Mouse (Mus musculus) heart, embryonic 14.5 days (tissue): ENCODE results near the gene Morc1. TPM values are rescaled to one million over a fixed set of nuclear protein-coding genes. Genes with fewer than 3 reads are reported as not detected.

Experiments used
- ATAC-seq: fragments of 200-750 bp; cut with Nextera tagmentation; 2 replicates; pipeline ENCODE4 v1.8.0; 2017; ENCODE audit warnings: low read depth, moderate TSS enrichment; ENCODE audit not compliant: insufficient number of reproducible peaks, insufficient read depth, low FRiP score
- H3K27ac ChIP-seq, 2 experiments: fragments of 200-500 bp in 1 of 2; fragments of 300-500 bp in 1 of 2; sonication (generic) in 1 of 2; replicated peaks in 1 of 2; 2 replicates each; pipeline ENCODE4 v1.5.1; 2012 to 2014; ENCODE audit warnings: low read depth in 2 of 2, low read length in 2 of 2, control low read depth in 1 of 2, mild to moderate bottlenecking in 1 of 2, mixed read lengths in 1 of 2; ENCODE audit not compliant: control insufficient read depth in 1 of 2, insufficient read depth in 1 of 2
- H3K27me3 ChIP-seq: fragments of 300-500 bp; sonication (generic); 2 replicates; pipeline ENCODE4 v1.6.1; 2014; ENCODE audit warnings: mild to moderate bottlenecking, low read length, control low read depth; ENCODE audit not compliant: control insufficient read depth, insufficient read depth
- H3K36me3 ChIP-seq: fragments of 300-500 bp; sonication (generic); 2 replicates; pipeline ENCODE4 v1.6.1; 2014; ENCODE audit warnings: mild to moderate bottlenecking, control low read depth, low read length, mixed read lengths; ENCODE audit not compliant: control insufficient read depth, insufficient read depth
- H3K4me1 ChIP-seq, 2 experiments: fragments of 200-500 bp in 1 of 2; fragments of 300-500 bp in 1 of 2; sonication (generic) in 1 of 2; 2 replicates each; pipeline ENCODE4 v1.6.1; 2012 to 2014; ENCODE audit warnings: low read length in 2 of 2, control low read depth in 1 of 2, mixed read lengths in 1 of 2; ENCODE audit not compliant: control insufficient read depth in 2 of 2, insufficient read depth in 2 of 2
- H3K4me2 ChIP-seq: fragments of 300-500 bp; sonication (generic); 2 replicates; pipeline ENCODE4 v1.6.1; 2014; ENCODE audit warnings: mild to moderate bottlenecking, low read length
- H3K4me3 ChIP-seq, 2 experiments: fragments of 200-500 bp in 1 of 2; fragments of 300-500 bp in 1 of 2; sonication (generic) in 1 of 2; 2 replicates each; pipeline ENCODE4 v1.5.1; 2012 to 2014; ENCODE audit warnings: low read length in 2 of 2, mild to moderate bottlenecking in 2 of 2, control low read depth in 1 of 2, low read depth in 1 of 2, moderate library complexity in 1 of 2; ENCODE audit not compliant: control insufficient read depth in 1 of 2, insufficient read depth in 1 of 2
- H3K9ac ChIP-seq: fragments of 300-500 bp; sonication (generic); 2 replicates; pipeline ENCODE4 v1.6.1; 2014; ENCODE audit warnings: mild to moderate bottlenecking, low read length
- H3K9me3 ChIP-seq: fragments of 300-500 bp; sonication (generic); 2 replicates; pipeline ENCODE4 v1.6.1; 2016; ENCODE audit warnings: low read length, control low read depth; ENCODE audit not compliant: control insufficient read depth
- WGBS: fragments of 180-500 bp; shearing (Covaris S2); extraction: QIAGEN DNeasy Blood & Tissue Kit; methylation state at CpG from one replicate; pipeline ENCODE4 v1.1.7; 2014; 5-methylcytosine and 5-hydroxymethylcytosine counted together
- polyA plus RNA-seq: library from polyadenylated mRNA; unstranded; fragments of >200 nt; fragmentation: Nextera tagmentation; extraction: Ambion mirVana; gene quantifications from 2 replicates; pipeline ENCODE4 v1.2.1, GENCODE M21; 2014

Morc1 gene
- polyA plus RNA-seq, 1 experiment from 2014 or later = not detected

- no peak overlapping the region for H3K4me2 ChIP-seq
- no peak overlapping the region for H3K4me3 ChIP-seq
- H3K9ac ChIP-seq = no peak overlapping the region
- no peaks in the 10 kb centered on the region for H3K36me3 ChIP-seq
- H3K9me3 ChIP-seq = no peaks in the 10 kb centered on the region
- 83% methylated on average over 5 of the region's 5 CpGs for WGBS
- no peaks in the 10 kb centered on the region for H3K27me3 ChIP-seq
- no peak for ATAC-seq
- H3K4me1 ChIP-seq = no peaks in the 10 kb centered on the region
- H3K27ac ChIP-seq = no peak overlapping the region
Observed at GRCm38 (mm10) chr16:48677381-48677780, 246.3 kb downstream of the Morc1 start.

GRCm38 (mm10) chr16:48678029-48678428, 247.0 kb downstream of the Morc1 start:
- no peaks in the 10 kb centered on the region for H3K36me3 ChIP-seq
- WGBS = 59% methylated on average over 1 of the region's 1 CpGs
- no peak overlapping the region for H3K4me3 ChIP-seq
- no peaks in the 10 kb centered on the region for H3K27me3 ChIP-seq
- no peak overlapping the region for H3K9ac ChIP-seq
- H3K4me1 ChIP-seq = no peaks in the 10 kb centered on the region
- no peak for ATAC-seq
- no peaks in the 10 kb centered on the region for H3K9me3 ChIP-seq
- H3K4me2 ChIP-seq = no peak overlapping the region
- no peak overlapping the region for H3K27ac ChIP-seq

Other genes starting within 250 kb of the Morc1 start
- not detected in 2 replicates for gene Dppa4, start 147.5 kb upstream of the Morc1 start, polyA plus RNA-seq
- not detected in 2 replicates for gene Dppa2, start 127.3 kb upstream of the Morc1 start, polyA plus RNA-seq
- not detected in 2 replicates for gene Gm5485, start 18.8 kb upstream of the Morc1 start, polyA plus RNA-seq